Mouse (Mus musculus) spleen, adult 12 weeks (tissue): ENCODE measurements around the gene Nxt1.

ENCODE experiments used
- DNase-seq: peaks from one replicate; pipeline ENCODE4 v3.0.0; 2022; ENCODE audit warnings: low spot score

Nxt1 gene

DNA sequence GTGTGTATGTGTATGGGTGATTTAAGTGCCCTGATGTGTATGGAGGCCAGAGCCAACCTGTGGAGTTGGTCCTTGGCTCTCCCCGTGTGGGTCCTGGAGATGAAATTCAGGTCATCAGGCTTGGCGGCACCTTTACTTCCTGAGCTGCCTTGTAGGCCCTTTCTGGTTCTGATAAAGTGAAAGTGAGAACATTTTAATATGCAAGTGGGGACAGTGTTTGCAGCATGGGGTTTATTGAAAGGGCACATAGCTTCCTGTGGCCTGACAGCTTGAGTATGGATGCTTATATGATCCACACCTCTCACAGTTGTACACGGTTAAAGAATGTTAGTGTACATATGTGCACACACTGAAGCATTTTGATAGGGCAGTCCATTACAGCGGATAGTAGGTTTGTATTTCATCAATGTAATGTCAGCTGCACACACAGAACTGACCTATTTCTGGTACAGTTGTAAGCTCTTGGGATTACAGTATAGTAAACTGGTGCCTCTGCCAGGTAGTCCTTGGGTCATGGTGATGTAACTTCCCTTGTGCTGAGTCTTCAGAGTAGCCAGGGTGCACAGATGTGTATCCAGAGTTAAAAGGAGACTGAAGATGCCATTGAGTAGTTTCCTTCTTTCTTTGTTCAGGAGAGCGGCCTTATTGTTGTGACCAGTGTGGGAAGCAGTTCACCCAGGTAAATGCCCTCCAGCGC is 17.2 kb downstream of the Nxt1 start:
- no peak for DNase-seq

DNA sequence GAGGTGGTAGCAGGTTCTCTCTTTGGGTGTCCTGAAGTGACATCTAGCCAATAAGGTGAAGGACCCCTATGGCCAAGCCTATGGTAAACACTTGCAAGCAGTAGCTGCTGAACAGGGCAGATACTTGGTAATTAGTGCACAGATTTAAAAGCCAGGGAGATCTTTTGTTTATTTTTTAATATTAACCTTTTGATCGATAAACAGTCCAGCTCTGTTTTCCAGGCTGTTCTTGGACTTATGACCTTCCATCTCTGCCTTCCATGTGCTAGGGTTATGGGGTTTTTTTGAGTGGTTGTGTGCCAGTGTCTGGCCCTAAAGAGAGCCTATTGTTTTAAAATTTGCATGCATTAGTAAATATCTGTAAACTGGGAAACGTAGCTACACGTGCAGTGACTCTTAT is 17.9 kb downstream of the Nxt1 start:
- DNase-seq = no peak

GRCm38 (mm10) chr2:148690781-148691180 is 18.4 kb downstream of the Nxt1 start:
- no peak for DNase-seq

GRCm38 (mm10) chr2:148698571-148698970 is 26.2 kb downstream of the Nxt1 start:
- no peak for DNase-seq

DNA sequence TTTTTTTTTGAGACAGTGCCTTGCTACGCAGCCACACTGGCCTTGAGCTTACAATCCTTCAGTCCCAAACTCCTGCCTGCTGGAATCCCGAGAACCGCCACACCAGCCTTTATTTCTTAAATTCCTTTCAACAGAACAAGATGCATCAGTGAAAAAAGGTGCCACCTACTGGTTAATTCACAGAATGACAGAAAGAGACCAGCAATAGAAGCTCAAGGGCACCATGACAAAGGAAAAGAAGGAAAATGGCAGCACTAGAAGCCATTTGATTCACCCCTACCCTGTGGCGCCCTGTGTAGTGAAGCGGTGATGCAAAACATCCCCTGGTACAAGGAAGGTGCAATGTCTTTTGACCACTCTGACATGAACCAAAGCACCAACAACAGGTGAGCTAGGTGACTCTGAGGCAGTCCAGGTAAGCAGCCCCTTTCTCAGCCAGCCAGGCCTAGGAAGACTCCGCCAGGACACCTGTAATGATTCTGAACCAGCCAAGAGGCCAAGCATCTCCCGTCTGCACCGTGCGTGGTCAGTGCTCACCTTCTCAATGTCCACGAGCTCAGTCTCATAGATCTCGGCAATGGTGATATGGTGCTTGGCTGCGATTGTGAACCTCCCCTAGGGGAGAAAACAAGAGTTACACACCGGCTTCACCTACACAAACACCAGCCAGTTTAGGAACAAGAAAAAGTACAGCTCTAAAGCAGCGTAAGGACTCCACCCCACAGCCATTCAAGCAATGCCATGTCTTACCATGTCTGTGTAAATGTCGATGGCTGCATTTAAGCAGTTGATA is 34.2 kb downstream of the Nxt1 start:
- no peak for DNase-seq

- DNase-seq = no peak
Measured at GRCm38 (mm10) chr2:148707202-148707530, 34.8 kb downstream of the Nxt1 start.

DNA sequence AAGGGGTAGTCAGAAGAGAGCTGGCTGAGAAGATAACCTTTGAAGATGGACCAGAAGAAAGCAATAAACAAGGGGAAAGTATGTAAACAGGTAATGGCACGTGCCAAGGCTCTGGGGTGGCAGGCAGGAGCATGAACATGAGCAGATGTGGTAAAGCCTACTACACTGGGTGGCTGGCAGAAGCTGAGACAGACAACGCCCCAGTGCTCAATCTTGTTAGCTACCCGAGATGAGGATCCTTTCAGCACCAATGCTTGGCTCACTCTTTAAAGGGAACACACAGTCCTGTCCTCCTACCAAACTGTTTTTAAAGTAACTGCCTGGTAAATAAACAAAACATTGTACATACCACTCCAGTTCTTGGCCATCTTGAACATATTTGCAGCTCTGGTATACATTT is 39.9 kb downstream of the Nxt1 start:
- no peak for DNase-seq

DNA sequence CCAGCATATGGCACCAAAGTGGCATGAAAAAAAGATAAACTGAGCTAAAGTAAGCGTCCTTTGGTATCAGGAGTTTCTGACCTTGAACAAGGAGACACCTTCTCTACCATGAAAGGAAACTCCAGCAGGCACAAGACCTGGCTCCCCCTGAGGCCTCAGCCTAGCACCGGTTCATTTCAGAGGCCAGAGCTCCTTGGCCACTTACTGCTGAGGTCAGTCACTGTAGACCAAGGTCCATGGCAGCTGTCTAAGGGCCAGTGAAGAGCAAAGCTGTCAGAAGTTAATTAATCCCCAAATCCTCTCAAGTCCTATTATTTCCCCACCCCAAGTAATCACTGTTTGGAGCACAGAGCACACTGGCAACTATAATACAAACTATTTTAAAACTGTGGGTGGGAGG is 44.7 kb downstream of the Nxt1 start:
- DNase-seq = no peak

DNA sequence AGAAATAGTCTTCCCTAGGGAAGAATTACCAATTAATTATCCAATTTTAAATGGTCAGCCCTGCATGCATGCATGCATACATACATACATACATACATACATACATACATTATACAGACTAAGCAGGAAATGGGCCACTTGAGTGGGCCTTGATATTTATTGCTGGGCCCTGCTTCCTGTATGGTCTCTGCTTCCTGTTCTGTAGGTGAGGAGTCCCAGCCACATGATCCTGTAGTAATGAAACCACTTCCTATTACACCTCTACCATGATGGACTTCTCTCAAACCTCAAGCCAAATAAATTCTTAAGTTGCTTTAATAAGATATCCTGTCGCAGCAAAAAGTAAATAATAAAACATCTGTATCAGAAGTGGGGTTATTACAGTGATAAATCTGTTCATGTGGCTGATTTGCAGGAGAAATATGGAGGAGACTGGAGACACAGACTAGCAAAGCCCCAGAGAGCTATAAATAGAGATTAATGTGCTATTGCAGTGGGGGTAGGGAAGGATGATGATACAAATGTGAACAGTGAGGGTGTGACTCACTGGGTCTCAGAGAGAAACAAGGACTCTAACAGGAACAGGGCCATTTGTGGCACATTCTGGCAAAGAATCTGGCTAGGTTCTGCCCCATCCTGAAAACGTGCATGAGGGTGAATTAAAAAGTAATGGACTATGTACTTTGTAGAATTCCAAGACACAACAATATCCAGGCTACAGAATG is 47.0 kb downstream of the Nxt1 start:
- DNase-seq = no peak
